Mouse (Mus musculus): ENCODE measurements around the gene Srgap3.

DNA sequence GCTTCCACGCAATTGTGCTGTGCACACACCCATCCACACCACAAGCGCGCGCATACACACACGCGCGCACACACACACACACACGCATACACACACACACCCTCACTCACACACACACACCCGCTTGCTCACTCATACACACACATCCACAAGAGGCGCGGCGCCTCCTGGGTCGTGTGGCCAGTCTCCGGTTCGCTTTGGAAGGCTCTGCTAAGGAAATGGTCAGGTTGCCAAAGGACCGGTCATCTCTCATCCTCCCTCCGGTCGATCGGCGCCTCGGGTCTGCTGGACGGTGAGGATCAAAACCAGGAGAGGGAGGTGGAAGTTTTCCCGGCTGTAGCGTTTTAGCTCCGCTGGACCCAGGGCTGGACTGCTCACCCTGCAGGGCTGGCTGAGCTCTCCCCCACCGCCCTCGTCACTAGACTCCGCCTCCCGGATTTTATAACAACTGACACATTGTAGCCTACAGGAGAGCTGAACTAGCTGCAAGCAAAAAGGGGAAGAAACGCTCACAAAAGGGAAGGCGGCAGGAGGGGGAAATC lies at the start of gene Srgap3:
- peak; percentile 6; the same call in 1 of the 2 replicates for TF ChIP-seq CTCF (IDR thresholded peaks at IDR 0.05)
- no peak for TF ChIP-seq EP300 (IDR thresholded peaks at IDR 0.05)

Measured in lung, postnatal 0 days (tissue).